Mouse (Mus musculus): Measurements from ENCODE around the gene Sf3a2. TPM values are rescaled to one million over a fixed set of nuclear protein-coding genes. Genes with fewer than 3 reads are reported as not detected.
A peak's percentile ranks its signal among the peaks of the same experiment; 100 is the strongest.

The Sf3a2 gene
- total RNA-seq, 2 experiments from 2014 or later = 79.5 to 79.9 TPM

DNA sequence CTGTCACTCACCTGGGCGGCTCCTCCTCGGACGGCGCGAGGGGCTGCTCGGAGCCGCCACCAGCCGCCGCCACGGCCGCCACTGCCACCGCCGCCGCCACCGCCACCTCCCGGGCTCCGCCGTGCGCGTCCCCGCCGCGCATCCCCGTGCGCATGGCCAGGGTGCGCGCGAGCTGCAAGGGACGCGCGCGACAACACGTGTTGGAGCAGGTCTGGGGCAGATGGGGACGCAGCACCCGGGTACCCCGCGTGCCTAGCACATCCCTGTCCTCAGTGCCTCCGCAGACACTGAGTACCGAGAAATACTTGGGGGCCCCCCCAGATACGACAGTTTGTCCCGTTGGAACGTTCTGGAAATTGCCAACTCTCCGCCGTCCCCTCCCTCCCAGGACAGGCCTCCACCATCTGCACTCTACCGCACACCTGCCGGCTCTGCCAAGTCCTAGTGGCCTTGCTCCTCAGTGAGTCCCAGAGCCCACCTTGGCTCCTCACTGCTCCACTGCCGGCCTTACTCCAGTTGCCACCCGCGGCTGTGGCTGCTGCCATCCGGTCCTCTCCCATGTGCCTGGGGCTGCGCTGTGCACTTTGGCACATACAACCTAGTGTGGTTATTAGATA lies 46.0 kb downstream of the Sf3a2 start, which contains the start of gene Lingo3:
TSS of gene Lingo3 (minus strand) at position 109 of the 617 bp plus-strand sequence.
- DNase-seq (ENCODE audit: low spot score in 2 of 2) = peak in 1 of 2 experiments; percentile 41

DNA sequence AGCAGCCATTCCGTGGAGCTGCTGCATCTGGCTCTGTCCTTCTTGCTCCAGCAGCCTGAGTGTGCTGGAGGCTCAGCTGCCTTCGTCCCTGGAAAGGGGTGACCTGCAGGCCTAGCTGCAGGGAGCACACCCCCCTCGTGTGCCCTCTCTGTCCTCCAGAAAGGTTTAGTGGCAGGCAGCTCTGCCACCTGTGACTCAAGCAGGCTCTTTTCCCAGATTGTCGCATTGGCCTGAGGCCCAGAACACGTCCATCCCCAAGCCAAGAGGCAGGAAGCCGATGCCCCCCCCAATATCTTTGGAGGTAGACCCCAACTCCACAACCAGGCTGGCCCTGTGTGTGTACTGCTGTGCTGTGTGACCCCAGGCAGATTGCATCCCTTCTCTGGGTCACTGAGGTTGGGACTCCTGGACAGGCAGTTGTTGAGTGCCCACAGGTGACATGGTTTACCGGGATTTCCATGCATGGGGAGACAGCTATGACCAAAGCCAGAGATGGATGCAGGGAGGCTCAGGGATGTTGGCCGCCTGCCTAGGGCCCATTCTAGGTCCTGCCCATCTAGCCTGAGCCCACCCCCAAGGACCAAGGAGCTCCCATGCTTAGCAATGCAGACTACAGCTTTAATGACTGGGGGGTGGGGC lies 47.2 kb downstream of the Sf3a2 start:
- DNase-seq (ENCODE audit: low spot score in 2 of 2) = no peak

DNA sequence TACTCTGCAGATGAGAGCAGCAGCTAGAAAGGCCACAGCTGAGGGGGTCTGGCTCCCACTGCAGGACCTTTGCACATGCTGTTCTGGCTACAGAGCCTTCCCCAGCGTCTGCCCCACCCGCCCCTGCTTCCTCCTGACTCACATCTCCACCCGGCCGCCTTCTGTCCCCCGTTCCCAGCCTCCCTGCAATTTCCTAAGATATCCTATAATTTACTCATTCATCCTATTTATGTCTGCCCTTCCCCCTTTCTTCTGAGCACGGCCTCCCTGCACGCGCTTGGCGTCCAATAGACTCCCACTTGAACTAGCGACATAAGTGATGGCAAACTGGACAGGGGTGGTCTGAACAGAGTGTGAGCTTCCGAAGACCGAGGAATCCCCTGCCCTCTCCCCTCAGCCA lies 47.7 kb downstream of the Sf3a2 start:
- no peak for DNase-seq (ENCODE audit: low spot score in 2 of 2)

DNA sequence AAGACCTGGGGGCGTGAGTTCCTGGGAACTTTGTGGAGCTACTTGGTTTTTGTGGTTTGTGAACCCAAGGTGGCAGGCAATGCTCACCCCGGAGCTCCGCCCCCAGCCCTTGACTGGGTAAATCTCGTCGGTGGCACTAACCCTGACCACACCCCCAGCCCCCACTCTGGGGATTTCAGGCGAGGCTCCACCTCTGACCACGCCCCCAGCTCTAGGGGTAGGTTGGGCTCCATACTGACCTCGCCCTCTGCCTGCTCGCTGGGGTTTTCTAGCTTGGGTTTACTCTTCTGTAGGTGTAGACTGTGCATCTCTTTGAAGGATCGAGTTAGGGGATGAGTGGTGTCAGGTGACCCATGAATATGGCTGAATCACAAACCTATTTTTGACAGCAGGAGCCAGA lies 50.6 kb downstream of the Sf3a2 start:
- DNase-seq (ENCODE audit: low spot score in 2 of 2) = no peak

Small RNA genes lying within 50 kb of the gene (microRNA-seq; reads per million reads assigned to microRNA genes)
- gene Mir1982 = 3.4 reads per million, percentile 9 among the genes with 10 or more reads in this experiment

Other genes starting within 250 kb of the Sf3a2 start
- 10 to 100 TPM; 71.7 to 78.9 TPM for gene Rexo1, start 236.6 kb upstream of the Sf3a2 start, total RNA-seq (2021)
- 10 to 100 TPM; 14.2 to 16.5 TPM for gene Klf16, start 220.9 kb upstream of the Sf3a2 start, total RNA-seq (2021)
- 100 to 1,000 TPM; 106 to 112 TPM for gene Abhd17a, start 207.9 kb upstream of the Sf3a2 start, total RNA-seq (2021)
- 10 to 100 TPM; 49.5 to 51.8 TPM for gene Scamp4, start 195.3 kb upstream of the Sf3a2 start, total RNA-seq (2021)
- 1 to 10 TPM; 4.0 to 4.9 TPM for gene Adat3, start 195.3 kb upstream of the Sf3a2 start, total RNA-seq (2021)
- 1 to 10 TPM; 3.0 to 3.4 TPM for gene Gm49322, start 192.2 kb upstream of the Sf3a2 start, total RNA-seq (2021)
- gene Csnk1g2, start 175.4 kb upstream of the Sf3a2 start, total RNA-seq (2021) = 100 to 1,000 TPM; 169 to 173 TPM
- 10 to 100 TPM; 72.0 to 76.3 TPM for gene Btbd2, start 141.1 kb upstream of the Sf3a2 start, total RNA-seq (2021)
- gene Mknk2, start 120.1 kb upstream of the Sf3a2 start, total RNA-seq (2021) = 100 to 1,000 TPM; 126 to 134 TPM
- gene Mob3a, start 96.2 kb upstream of the Sf3a2 start, total RNA-seq (2021) = 10 to 100 TPM; 16.5 to 16.6 TPM
- 10 to 100 TPM; 18.3 to 24.9 TPM for gene Izumo4, start 96.0 kb upstream of the Sf3a2 start, total RNA-seq (2021)
- 100 to 1,000 TPM in 1 of 2 experiments, 10 to 100 TPM in 1; 98.9 to 114 TPM for gene Ap3d1, start 55.9 kb upstream of the Sf3a2 start, total RNA-seq (2021)
- gene Dot1l, start 43.0 kb upstream of the Sf3a2 start, total RNA-seq (2021) = 10 to 100 TPM; 81.2 to 83.2 TPM
- 100 to 1,000 TPM in 1 of 2 experiments, 10 to 100 TPM in 1; 93.7 to 105 TPM for gene Plekhj1, start 428 bp downstream of the Sf3a2 start, total RNA-seq (2021)
- 1 to 10 TPM in 1 of 2 experiments, under 1 TPM in 1; 0.79 to 1.1 TPM for gene Amh, start 7.0 kb downstream of the Sf3a2 start, total RNA-seq (2021)
- gene Jsrp1, start 15.3 kb downstream of the Sf3a2 start, total RNA-seq (2021) = 10 to 100 TPM; 12.7 to 18.4 TPM
- 100 to 1,000 TPM; 668 to 717 TPM for gene Oaz1, start 28.5 kb downstream of the Sf3a2 start, total RNA-seq (2021)
- gene Lingo3, start 45.8 kb downstream of the Sf3a2 start, total RNA-seq (2021) = 1 to 10 TPM; 1.1 to 1.5 TPM
- 10 to 100 TPM; 50.4 to 52.9 TPM for gene Lsm7, start 57.0 kb downstream of the Sf3a2 start, total RNA-seq (2021)
- 10 to 100 TPM; 43.5 to 47.7 TPM for gene Sppl2b, start 57.1 kb downstream of the Sf3a2 start, total RNA-seq (2021)
- not detected for gene Tmprss9, start 73.7 kb downstream of the Sf3a2 start, total RNA-seq (2021)
- 100 to 1,000 TPM; 162 to 179 TPM for gene Timm13, start 102.8 kb downstream of the Sf3a2 start, total RNA-seq (2021)
- 10 to 100 TPM; 18.5 to 23.1 TPM for gene Lmnb2, start 120.0 kb downstream of the Sf3a2 start, total RNA-seq (2021)
- 10 to 100 TPM; 10.9 to 11.1 TPM for gene Gadd45b, start 131.9 kb downstream of the Sf3a2 start, total RNA-seq (2021)
- gene Gng7, start 216.7 kb downstream of the Sf3a2 start, total RNA-seq (2021) = 1 to 10 TPM; 5.4 to 6.7 TPM
- 1 to 10 TPM; 2.9 to 3.5 TPM for gene Diras1, start 227.5 kb downstream of the Sf3a2 start, total RNA-seq (2021)
- 10 to 100 TPM; 32.9 to 36.3 TPM for gene Slc39a3, start 239.2 kb downstream of the Sf3a2 start, total RNA-seq (2021)